Mouse (Mus musculus): Measurements from ENCODE around the gene Celf2. TPM values are rescaled to one million over a fixed set of nuclear protein-coding genes. Genes with fewer than 3 reads are reported as not detected.

Celf2 gene
- total RNA-seq, 2 experiments from 2014 or later: 375 to 530 TPM

- intact Hi-C loops (cut with DNase I): no loop called here
- no peak for DNase-seq (ENCODE audit: low spot score in 2 of 2)
Measured at GRCm38 (mm10) chr2:7112156-7112813, 397.1 kb downstream of the Celf2 start.

GRCm38 (mm10) chr2:7093414-7093813 is 415.9 kb downstream of the Celf2 start:
- intact Hi-C loops (cut with DNase I): no loop called here

GRCm38 (mm10) chr2:7092641-7093040 is 416.7 kb downstream of the Celf2 start:
- no peak for DNase-seq (ENCODE audit: low spot score in 2 of 2)
- intact Hi-C loops (cut with DNase I): no loop called here

More at GRCm38 (mm10) chr2:7093414-7093813, 415.9 kb downstream of the Celf2 start:
- DNase-seq (ENCODE audit: low spot score in 2 of 2): no peak

GRCm38 (mm10) chr2:7090496-7090895 is 418.9 kb downstream of the Celf2 start:
- DNase-seq (ENCODE audit: low spot score in 2 of 2): no peak
- intact Hi-C loops (cut with DNase I): no loop called here

DNA sequence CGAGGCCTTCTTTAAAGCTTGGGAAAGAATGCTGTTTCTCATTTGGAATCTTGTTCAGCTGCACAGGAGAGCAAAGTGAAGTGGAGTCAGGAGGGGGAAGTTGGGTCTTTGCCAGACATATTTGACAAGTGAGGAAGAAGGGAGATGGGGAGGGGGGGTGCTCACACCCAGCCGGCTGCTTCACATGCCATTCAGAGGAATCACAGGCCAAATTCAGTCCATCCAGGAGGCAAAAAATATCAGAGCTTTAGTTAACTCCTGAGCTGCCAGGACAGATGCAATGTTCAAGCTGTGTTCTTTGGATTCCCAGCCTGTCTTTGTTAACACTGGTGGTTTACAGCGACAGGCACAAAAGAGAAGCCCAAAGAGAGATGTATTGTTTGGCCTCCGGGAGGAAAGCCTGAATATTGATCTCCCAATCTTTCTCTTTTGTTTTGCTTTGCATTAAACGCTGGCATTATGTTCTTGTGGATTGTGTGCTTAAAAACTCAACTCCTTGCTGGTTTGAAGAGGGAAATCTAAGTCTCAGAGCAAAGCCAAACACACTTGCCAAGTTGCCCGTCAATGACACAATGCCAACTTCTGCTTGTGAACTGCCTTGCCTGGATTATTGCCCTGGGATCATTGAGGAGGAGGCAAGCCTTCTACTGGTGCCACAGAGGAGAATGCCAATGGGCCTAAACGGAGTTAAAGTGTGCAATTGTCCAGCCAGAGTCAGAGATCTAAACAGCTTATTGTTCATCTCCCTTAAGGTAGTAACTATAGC is 420.1 kb downstream of the Celf2 start:
- intact Hi-C loops (cut with DNase I): loop anchor here (10.0 kb wide), 1 partner anchor 214 kb away; no protein-coding TSS in a partner anchor
- DNase-seq (ENCODE audit: low spot score in 2 of 2): peak in 1 of 2 experiments; percentile 29

DNA sequence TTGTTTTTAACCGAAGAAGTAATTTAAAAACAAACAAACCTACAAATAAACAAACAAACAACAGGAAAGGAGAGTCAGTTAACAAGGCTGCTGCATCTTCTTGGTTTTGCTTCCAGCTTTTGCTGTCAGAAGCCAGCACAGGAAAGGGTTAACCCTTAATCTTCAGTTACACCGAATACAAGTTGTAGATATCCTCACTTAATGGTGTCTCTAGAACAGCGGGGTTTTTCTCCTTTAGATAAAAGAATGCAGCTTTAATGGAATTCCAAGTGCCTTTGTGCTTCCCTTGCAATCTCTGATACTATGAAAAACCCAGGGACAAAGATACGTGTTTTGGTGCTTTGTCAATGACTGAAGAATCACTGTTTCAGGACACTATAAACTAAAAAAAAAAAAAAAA is 420.8 kb downstream of the Celf2 start:
- intact Hi-C loops (cut with DNase I): loop anchor here (10.0 kb wide), 1 partner anchor 214 kb away; no protein-coding TSS in a partner anchor
- DNase-seq (ENCODE audit: low spot score in 2 of 2): no peak

GRCm38 (mm10) chr2:7087480-7087879 is 421.9 kb downstream of the Celf2 start:
- intact Hi-C loops (cut with DNase I): loop anchor here (10.0 kb wide), 1 partner anchor 213 kb away; no protein-coding TSS in a partner anchor
- DNase-seq (ENCODE audit: low spot score in 2 of 2): no peak

- DNase-seq (ENCODE audit: low spot score in 2 of 2): no peak
- intact Hi-C loops (cut with DNase I): loop anchor here (10.0 kb wide), 1 partner anchor 209 kb away; no protein-coding TSS in a partner anchor
Measured at GRCm38 (mm10) chr2:7083489-7084090, 425.8 kb downstream of the Celf2 start.

- no peak for DNase-seq (ENCODE audit: low spot score in 2 of 2)
- intact Hi-C loops (cut with DNase I): loop anchor here (10.0 kb wide), 1 partner anchor 208 kb away; no protein-coding TSS in a partner anchor
Measured at GRCm38 (mm10) chr2:7082376-7083025, 426.9 kb downstream of the Celf2 start.

GRCm38 (mm10) chr2:7080794-7081783 is 428.3 kb downstream of the Celf2 start:
- intact Hi-C loops (cut with DNase I): loop anchor here (10.0 kb wide), 1 partner anchor 206 kb away; no protein-coding TSS in a partner anchor
- DNase-seq (ENCODE audit: low spot score in 2 of 2): no peak

DNA sequence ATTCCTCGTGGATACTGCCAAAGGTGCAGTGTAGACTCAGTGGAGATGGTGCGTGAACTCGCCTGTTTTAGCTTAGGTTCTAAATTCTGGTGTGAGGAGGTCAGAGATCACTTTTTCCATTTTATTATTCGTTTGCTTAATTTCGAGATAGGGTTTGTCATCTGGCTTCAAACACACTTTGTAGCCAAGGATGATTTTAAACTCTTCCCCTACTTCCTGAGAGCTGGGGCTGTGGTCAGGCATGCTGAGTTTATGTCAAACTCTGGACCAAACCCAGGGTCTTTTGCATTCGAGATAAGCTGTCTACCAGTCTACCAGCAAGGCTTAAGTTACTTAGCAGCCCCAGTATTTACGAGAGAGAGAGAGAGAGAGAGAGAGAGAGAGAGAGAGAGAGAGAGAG is 429.3 kb downstream of the Celf2 start:
- intact Hi-C loops (cut with DNase I): loop anchor here (10.0 kb wide), 1 partner anchor 205 kb away; no protein-coding TSS in a partner anchor

GRCm38 (mm10) chr2:7079390-7079789 is 430.0 kb downstream of the Celf2 start:
- intact Hi-C loops (cut with DNase I): no loop called here
- no peak for DNase-seq (ENCODE audit: low spot score in 2 of 2)

More for the DNA sequence above, 429.3 kb downstream of the Celf2 start:
- DNase-seq (ENCODE audit: low spot score in 2 of 2): no peak

DNA sequence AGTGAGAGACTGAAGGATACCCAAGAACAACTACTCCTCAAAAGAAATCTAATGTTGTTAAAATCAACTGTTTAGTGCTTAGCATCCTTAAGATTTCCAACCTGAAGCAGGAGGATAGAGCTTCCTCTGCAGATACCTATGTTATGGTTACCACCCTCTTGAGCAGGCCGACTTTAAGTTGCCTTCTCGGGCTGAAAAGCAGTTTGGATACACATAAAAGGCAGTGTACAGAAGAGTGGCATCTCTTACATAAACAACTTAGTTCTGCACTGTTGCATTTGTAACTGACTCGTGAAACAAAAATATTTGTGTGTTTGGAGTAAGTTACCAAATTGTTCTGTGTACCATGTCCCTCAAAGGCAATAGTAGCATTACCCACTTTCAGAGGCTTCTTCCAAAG is 435.6 kb downstream of the Celf2 start:
- intact Hi-C loops (cut with DNase I): no loop called here
- no peak for DNase-seq (ENCODE audit: low spot score in 2 of 2)

DNA sequence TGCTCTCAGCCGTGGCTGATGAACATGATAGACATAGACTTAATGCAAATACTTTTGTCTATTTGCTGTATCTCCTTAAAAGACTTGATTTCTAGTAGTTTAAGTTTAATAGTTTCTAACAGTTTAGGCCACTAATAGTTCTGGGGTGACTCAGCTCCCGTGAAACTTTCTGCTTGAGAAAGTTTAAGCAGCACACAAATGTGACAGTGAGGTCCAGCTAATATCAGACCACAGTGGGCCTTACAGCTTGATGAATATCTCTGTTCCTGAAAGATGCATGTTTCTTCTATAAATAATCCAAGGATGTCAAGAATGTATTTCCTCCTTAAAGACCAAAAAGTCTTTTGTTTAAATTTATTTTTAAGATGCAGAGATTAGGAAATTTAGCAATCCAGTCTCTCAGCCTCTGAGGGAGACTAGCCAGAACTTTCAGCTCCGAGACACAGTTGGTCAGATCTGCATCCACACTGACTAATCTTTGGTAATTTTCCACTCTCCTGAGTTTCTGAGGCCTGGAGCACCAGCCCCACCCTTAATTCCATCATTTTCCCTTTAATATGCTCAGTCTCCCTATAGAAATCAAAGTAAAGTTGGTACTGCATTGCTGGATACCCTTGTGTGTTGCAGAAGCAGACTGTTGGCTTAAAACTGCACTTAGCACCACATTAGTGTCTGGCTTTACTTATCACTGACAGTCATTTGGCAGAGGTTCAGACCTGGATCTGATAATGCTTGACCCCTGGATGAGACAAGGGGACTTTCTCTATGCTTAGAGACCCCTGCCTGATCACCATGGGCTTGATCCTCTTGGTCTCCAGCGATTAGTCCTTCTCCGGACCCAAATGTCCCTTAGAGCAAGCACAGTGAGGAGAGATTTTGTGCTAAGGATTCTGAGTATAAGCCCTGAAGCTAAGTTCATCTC is 436.8 kb downstream of the Celf2 start:
- no peak for DNase-seq (ENCODE audit: low spot score in 2 of 2)
- intact Hi-C loops (cut with DNase I): no loop called here

GRCm38 (mm10) chr2:7069458-7069857 is 439.9 kb downstream of the Celf2 start:
- no peak for DNase-seq (ENCODE audit: low spot score in 2 of 2)
- intact Hi-C loops (cut with DNase I): no loop called here

DNA sequence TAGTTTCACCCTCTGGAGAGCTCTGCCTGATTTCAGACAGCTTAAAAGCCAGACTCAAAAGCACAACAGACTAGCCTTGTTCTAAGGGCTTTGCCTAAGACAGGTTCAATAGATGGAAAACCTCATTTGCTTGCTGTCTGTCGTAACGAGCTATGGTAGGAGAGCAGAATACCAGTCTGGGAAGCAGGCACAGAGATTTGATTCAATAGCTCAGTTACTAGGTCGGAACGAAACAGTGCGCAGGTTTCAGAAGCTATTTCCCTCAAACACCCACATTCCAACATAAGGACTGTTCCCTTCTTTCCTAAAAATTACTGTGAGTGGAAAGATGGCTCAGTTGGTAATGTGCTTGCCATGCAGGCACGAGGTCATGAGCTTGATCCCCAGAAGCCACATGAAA is 441.1 kb downstream of the Celf2 start:
- no peak for DNase-seq (ENCODE audit: low spot score in 2 of 2)
- intact Hi-C loops (cut with DNase I): no loop called here

DNA sequence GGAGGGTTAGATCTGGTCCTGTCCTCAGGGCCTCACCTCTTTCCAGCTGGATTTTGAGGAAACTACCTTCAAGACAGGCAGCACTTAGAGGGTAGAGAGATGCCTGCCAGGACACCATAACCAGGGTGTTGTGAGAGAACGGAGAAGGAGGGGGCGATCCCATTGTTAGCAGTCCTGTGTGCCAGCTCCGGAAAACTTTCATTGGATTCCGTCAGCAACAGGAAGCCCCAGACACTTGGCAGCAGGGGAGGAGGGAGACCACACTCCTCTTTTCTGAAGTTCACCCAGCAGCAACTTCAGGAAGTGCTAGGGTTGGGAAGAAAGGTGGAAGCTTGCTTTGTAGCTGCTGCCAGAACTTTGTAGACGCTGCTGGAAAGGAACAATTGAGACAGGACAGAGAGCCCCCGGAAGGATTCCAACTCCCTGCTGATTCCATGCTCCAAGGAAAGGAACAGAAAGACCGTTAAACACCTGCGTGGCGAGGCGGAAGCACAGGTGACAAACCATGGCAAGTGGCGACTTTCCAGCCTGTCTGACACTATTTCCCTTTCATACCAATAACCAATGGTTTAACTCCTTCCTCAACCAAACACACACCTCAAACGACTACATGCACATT is 445.7 kb downstream of the Celf2 start:
- DNase-seq (ENCODE audit: low spot score in 2 of 2): no peak
- intact Hi-C loops (cut with DNase I): no loop called here
